Mouse (Mus musculus) megakaryocyte, embryonic 14.5 days (primary cell): Measurements from ENCODE around the gene Ppp2r2d. TPM values are rescaled to one million over a fixed set of nuclear protein-coding genes. Genes with fewer than 3 reads are reported as not detected.

ENCODE experiments used
- H3K27me3 ChIP-seq: replicated peaks from 2 replicates; pipeline ENCODE3; 2012; ENCODE audit warnings: inconsistent platforms
- H3K36me3 ChIP-seq: replicated peaks from 2 replicates; pipeline ENCODE3; 2012; ENCODE audit warnings: low read length, inconsistent platforms, mixed read lengths
- H3K4me1 ChIP-seq: 2 replicates; pipeline ENCODE4 v1.6.1; 2012; ENCODE audit warnings: inconsistent platforms
- H3K4me3 ChIP-seq: replicated peaks from 2 replicates; pipeline ENCODE3; 2012; ENCODE audit warnings: moderate library complexity, mild to moderate bottlenecking, inconsistent platforms
- H3K9me3 ChIP-seq: 2 replicates; pipeline ENCODE4 v1.6.1; 2012; ENCODE audit warnings: inconsistent platforms
- FLI1 ChIP-seq: IDR thresholded peaks from 2 replicates; pipeline ENCODE4 v1.6.1; 2012; ENCODE audit warnings: low read length, inconsistent platforms, mixed read lengths
- GATA1 ChIP-seq: IDR thresholded peaks from 3 replicates; pipeline ENCODE4 v1.6.1; 2012; ENCODE audit warnings: mixed read lengths, low read length, inconsistent platforms, borderline replicate concordance
- polyA plus RNA-seq: library from polyadenylated mRNA; stranded (reverse); fragments of >175 nt; gene quantifications from 2 replicates; pipeline ENCODE4 v1.2.3, GENCODE M21; 2012; ENCODE audit warnings: low replicate concordance; ENCODE audit not compliant: insufficient read depth

The Ppp2r2d gene
- polyA plus RNA-seq, 1 experiment: 12.9 TPM

DNA sequence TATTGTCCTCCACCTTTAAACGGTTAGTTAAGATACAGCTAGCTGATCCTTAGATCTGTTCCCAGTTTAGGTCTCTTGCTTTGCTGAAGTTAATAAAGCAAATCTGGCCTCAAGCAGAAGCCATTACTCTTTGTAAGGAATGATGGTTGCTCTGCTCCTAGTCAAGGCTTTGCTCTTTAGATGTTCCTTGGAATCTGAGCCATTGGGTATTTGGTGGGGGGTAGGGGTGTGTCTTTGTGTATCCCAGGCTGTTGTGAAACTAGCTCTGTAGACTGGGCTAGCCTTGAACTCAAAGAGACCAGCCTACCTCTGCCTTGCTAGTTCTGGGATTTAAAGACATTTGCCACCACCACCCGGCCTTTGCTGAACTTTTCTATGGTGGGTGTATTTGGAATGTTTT, 8.3 kb downstream of the Ppp2r2d start:
- H3K9me3 ChIP-seq: no peaks in the 10 kb centered on the region
- no peaks in the 10 kb centered on the region for H3K27me3 ChIP-seq
- H3K36me3 ChIP-seq: peaks cover 74% of the 10 kb centered on the region
- H3K4me3 ChIP-seq: no peak overlapping the region
- H3K4me1 ChIP-seq: peaks cover 29% of the 10 kb centered on the region
- no peak for TF ChIP-seq GATA1
- TF ChIP-seq FLI1: no peak

GRCm38 (mm10) chr7:138856670-138857069, 10.8 kb downstream of the Ppp2r2d start:
- Histone ChIP-seq H3K9me3 (no peaks in the 10 kb centered on the region), H3K4me1 (peaks cover 17% of the 10 kb centered on the region), H3K27me3 (no peaks in the 10 kb centered on the region), H3K4me3 (peak overlapping the region; percentile 40), H3K36me3 (peaks cover 69% of the 10 kb centered on the region)
- TF ChIP-seq GATA1 (no peak), FLI1 (no peak)

DNA sequence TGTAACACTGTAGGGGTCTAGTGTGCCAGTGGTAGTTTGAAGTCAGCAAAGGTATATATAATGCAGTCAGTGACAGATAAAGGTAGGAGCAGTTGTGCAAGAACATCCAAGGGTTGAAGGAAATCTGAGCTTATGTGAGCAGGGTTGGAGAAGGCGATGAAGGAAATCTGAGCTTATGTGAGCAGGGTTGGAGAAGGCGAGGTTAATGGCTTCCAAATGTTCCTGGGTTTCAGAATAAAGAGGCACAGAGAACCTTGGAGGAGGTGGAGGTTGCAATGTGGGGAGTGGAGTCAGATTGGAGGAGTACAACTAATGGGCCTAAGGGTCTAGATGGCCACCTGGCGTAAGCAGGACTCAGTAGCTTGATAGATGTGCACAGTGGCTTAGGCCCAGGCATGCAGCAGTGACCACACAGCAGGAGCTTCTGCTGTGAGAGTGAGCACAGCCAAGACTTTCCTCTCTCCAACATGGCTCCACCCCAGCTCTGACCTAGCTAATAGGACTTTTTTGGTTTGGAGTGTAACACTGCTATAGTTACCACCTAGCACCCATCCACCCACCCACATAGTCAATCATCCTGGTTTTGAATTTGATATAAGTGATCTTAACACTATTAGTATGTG, 18.2 kb downstream of the Ppp2r2d start:
- Histone ChIP-seq H3K4me1 (peaks cover 39% of the 10 kb centered on the region), H3K4me3 (no peak overlapping the region), H3K27me3 (no peaks in the 10 kb centered on the region), H3K36me3 (peaks cover 55% of the 10 kb centered on the region), H3K9me3 (no peaks in the 10 kb centered on the region)
- TF ChIP-seq FLI1 (no peak), GATA1 (no peak)

DNA sequence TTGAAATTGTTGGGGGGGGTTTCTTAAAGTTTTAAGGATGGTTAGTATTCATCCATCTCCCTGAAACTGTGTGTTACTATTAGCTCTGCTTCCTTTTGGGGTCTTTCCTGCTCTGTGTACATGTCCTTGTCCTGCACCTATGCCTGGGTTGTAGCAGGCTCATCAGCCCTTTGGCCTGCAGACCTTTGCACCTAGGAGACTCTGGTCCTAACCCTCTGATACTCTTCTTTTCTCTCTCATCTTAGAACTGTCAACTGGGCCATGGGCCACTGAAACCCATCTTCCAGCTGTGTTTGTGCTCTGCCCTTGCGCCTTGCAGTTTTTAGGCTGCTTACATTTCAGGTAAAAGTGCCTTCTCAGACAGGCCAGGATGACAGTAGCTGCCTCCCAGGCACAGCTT, 18.9 kb downstream of the Ppp2r2d start:
- TF ChIP-seq FLI1 (no peak), GATA1 (no peak)
- Histone ChIP-seq H3K4me1 (peaks cover 39% of the 10 kb centered on the region), H3K4me3 (no peak overlapping the region), H3K27me3 (no peaks in the 10 kb centered on the region), H3K36me3 (peaks cover 58% of the 10 kb centered on the region), H3K9me3 (no peaks in the 10 kb centered on the region)

DNA sequence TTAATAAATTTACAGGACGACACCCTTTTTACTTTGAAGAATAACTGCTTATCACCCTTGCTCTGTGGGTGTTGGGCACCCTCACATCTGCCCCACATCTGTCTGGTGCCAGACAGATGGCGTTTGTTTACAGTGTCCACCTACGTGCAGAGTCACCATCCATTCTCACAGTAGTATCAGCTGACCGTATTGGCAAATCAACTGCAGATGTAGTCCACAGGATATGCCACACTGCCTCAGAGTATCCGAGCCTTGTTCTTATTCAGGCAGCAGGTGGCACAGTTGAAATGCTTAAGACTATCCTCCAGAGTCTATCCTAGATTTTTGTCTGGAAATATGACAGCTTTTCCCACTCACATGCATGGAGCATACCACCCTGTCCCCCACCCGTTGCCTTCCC, 21.4 kb downstream of the Ppp2r2d start:
- H3K9me3 ChIP-seq: no peaks in the 10 kb centered on the region
- peak overlapping the region; percentile 38 for H3K4me3 ChIP-seq
- peaks cover 70% of the 10 kb centered on the region for H3K36me3 ChIP-seq
- H3K4me1 ChIP-seq: peaks cover 39% of the 10 kb centered on the region
- TF ChIP-seq FLI1 (no peak), GATA1 (no peak)
- no peaks in the 10 kb centered on the region for H3K27me3 ChIP-seq

DNA sequence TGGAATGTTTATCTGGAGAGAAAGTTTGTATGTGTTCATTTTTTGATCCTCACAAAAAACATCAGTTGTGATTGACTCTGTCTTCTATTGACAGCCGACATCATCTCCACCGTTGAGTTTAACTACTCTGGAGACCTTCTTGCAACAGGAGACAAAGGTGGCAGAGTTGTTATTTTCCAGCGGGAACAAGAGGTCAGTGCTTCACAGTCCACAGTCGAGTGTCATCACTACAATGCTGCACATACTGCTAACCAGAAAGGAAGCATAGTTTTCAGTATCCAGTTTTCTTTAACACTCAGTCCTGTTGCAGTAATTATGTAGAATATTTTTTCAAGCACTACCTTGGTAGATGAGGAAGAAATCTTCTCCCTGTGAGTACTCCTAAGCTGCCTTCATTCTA, 22.4 kb downstream of the Ppp2r2d start:
- Histone ChIP-seq H3K9me3 (no peaks in the 10 kb centered on the region), H3K27me3 (no peaks in the 10 kb centered on the region), H3K36me3 (peaks cover 77% of the 10 kb centered on the region), H3K4me3 (no peak overlapping the region), H3K4me1 (peaks cover 36% of the 10 kb centered on the region)
- TF ChIP-seq GATA1 (no peak), FLI1 (no peak)

DNA sequence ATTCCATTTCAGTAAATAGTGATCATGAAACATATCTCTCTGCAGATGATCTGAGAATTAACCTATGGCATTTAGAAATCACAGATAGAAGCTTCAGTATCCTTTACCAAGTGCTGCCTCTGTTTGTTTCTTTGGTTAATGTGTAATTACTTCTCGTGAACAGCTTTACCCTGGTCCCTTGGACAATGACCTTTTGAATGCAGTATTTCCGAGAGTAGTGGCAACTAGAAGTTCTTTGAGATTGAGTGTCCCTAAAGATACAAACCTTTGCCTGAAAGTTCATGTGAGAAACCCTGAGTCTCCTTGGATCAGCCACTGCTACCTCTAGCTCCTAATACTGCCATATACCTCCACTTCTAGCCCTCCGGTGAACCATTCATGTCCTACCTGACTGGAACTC, 27.1 kb downstream of the Ppp2r2d start:
- TF ChIP-seq FLI1 (no peak), GATA1 (no peak)
- peaks cover 8% of the 10 kb centered on the region; the same call in 1 of the 2 replicates for H3K4me1 ChIP-seq
- H3K36me3 ChIP-seq: peaks cover 99% of the 10 kb centered on the region
- H3K27me3 ChIP-seq: no peaks in the 10 kb centered on the region
- H3K4me3 ChIP-seq: no peak overlapping the region
- H3K9me3 ChIP-seq: no peaks in the 10 kb centered on the region

- H3K27me3 ChIP-seq: no peaks in the 10 kb centered on the region
- H3K9me3 ChIP-seq: no peaks in the 10 kb centered on the region
- TF ChIP-seq FLI1: no peak
- no peak for TF ChIP-seq GATA1
- H3K36me3 ChIP-seq: peaks cover 99% of the 10 kb centered on the region
- no peak overlapping the region for H3K4me3 ChIP-seq
- H3K4me1 ChIP-seq: peaks cover 8% of the 10 kb centered on the region; the same call in 1 of the 2 replicates
Measured at GRCm38 (mm10) chr7:138875031-138875430, 29.2 kb downstream of the Ppp2r2d start.

DNA sequence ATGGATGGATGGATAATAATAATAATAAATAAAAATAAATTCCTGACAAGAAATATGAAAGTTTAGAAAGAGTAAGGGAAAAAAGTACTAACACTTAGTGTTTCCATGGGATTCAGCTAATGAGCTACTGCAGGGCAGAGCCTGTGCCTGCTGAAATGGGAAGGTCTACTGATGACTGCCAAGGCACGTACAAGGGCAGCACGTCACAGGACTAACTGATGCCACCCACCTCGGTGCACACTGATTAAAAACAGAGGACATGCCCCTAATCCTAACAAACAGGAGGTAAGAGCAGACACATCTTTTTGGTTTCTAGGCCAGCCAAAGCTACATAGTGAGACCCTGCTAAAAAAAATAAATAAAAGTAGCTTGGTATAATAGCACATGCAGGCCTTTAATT, 37.8 kb downstream of the Ppp2r2d start:
- Histone ChIP-seq H3K36me3 (peaks cover 88% of the 10 kb centered on the region), H3K4me1 (peaks cover 21% of the 10 kb centered on the region), H3K4me3 (no peak overlapping the region), H3K9me3 (no peaks in the 10 kb centered on the region), H3K27me3 (no peaks in the 10 kb centered on the region)
- TF ChIP-seq FLI1 (no peak), GATA1 (no peak)

DNA sequence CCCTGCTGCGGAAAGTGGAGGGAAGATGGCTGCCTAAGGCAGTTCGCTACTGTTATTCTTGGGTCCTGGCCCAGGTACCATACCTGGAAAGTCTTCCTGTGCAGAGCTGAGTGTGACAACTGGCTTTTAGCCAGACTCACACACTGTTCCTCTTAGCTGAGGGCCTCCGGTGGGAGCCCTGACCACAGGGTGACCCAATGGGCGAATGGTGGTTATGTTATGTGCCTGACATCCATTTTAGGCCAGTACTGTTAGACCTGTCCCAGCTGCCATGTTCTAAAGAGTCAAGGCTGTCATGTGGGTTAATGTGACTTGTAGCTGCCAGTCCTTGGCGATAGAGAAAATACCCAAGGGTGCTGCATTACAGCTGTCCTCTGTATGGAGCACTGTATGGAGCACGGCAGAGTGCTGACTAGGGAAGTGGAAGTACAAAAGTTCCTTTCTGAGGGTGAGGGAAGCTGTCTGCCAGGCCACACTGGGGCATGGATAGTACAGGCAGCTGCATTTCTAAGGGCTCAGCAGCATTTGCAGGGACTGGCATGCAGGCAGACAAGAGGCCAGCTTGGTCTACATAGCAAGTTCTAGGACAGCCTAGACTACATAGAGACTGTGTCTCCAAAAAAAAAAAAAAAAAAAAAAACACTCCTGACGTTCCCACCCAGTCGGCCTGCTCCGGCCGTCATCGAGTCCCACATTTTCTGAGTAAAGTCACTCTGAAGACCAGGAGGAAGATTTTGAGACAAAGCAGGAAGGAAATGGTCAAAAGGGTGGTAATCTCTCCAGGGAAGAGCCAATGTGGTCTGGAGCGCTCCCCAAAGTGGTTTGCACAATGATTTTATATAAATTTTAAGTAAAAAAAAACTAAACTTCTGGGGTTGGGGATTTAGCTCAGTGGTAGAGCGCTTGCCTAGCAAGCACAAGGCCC, 39.7 kb downstream of the Ppp2r2d start:
- H3K4me1 ChIP-seq: peaks cover 21% of the 10 kb centered on the region
- H3K4me3 ChIP-seq: peak overlapping the region; percentile 28
- peaks cover 70% of the 10 kb centered on the region for H3K36me3 ChIP-seq
- H3K27me3 ChIP-seq: no peaks in the 10 kb centered on the region
- TF ChIP-seq FLI1 (no peak), GATA1 (no peak)
- H3K9me3 ChIP-seq: no peaks in the 10 kb centered on the region
